25 mouse cellular contexts compared by ENCODE assay signal in the genomic region with DNA sequence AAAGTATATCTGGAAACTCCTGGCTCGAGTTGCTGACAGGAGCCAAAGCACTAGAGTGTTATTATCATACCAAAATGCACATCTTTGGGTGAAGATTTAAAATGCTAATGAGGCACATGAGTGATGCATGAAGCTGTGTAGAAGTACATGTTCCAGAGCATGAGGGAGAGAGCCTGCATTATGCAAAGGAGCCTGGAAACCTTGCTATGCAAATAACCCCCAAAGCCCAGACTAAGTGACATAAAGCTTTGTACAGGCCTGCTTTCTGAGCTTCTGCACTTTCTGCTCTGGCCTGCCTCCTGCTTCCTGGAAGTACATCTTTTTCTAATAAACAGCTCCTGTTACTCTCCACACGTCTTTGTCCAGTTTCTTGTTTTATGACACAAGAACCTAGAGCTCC.
"Had no signal": no experiment of that assay in that cellular context is flagged by ENCODE, and none has a peak within 500 bp of the region (broad histone marks: within the 10 kb centered on the region; RNA-seq: fewer than 3 reads in every experiment).

No protein-coding gene starts in this region.

- DNase-seq: gastrocnemius, adult 2 months; gastrocnemius, postnatal 10 days; gastrocnemius, postnatal 36 days; heart, adult 2 months; heart, postnatal 10 days; kidney, adult 11 months; kidney, adult 2 months; kidney, adult 9 months; kidney, postnatal 14 days; kidney, postnatal 36 days; layer of hippocampus, adult 9-11 months; layer of hippocampus, postnatal 36 days; left cerebral cortex, postnatal 4 days; lung, adult 18-20 months had no signal

- H3K4me3 ChIP-seq: gastrocnemius, adult 2 months; heart, adult 2 months; heart, embryonic 12.5 days; hindbrain, embryonic 13.5 days; hindbrain, embryonic 15.5 days; kidney, embryonic 15.5 days; limb, embryonic 13.5 days; limb, embryonic 15.5 days; liver, embryonic 12.5 days had no signal

- H3K36me3 ChIP-seq: heart, embryonic 12.5 days; hindbrain, embryonic 13.5 days; hindbrain, embryonic 15.5 days; kidney, embryonic 15.5 days; limb, embryonic 13.5 days; limb, embryonic 15.5 days; liver, embryonic 12.5 days had no signal

- H3K9me3 ChIP-seq: heart, embryonic 12.5 days; hindbrain, embryonic 13.5 days; hindbrain, embryonic 15.5 days; kidney, embryonic 15.5 days; limb, embryonic 13.5 days; limb, embryonic 15.5 days; liver, embryonic 12.5 days had no signal

- H3K9ac ChIP-seq: heart, embryonic 12.5 days; hindbrain, embryonic 13.5 days; hindbrain, embryonic 15.5 days; kidney, embryonic 15.5 days; limb, embryonic 13.5 days; limb, embryonic 15.5 days; liver, embryonic 12.5 days; liver, embryonic 14.5 days had no signal

- H3K4me1 ChIP-seq: heart, embryonic 12.5 days; hindbrain, embryonic 13.5 days; hindbrain, embryonic 15.5 days; kidney, embryonic 15.5 days; liver, embryonic 12.5 days had no signal

- H3K27me3 ChIP-seq: heart, embryonic 12.5 days; hindbrain, embryonic 13.5 days; hindbrain, embryonic 15.5 days; kidney, embryonic 15.5 days; limb, embryonic 13.5 days; limb, embryonic 15.5 days; liver, embryonic 12.5 days had no signal

- ATAC-seq: hindbrain, postnatal 0 days; intestine, embryonic 16.5 days; liver, embryonic 12.5 days had no signal

- H3K27ac ChIP-seq: gastrocnemius, adult 2 months; heart, adult 2 months; hindbrain, embryonic 13.5 days; hindbrain, embryonic 15.5 days; hindbrain, postnatal 0 days; kidney, embryonic 15.5 days; kidney, postnatal 0 days; limb, embryonic 13.5 days; limb, embryonic 15.5 days; liver, embryonic 12.5 days; liver, embryonic 14.5 days had no signal

- H3K4me2 ChIP-seq: heart, embryonic 12.5 days; hindbrain, embryonic 13.5 days; hindbrain, embryonic 15.5 days; kidney, embryonic 15.5 days; limb, embryonic 13.5 days; limb, embryonic 15.5 days; liver, embryonic 12.5 days had no signal
